Mouse (Mus musculus): ENCODE measurements around the gene Dusp23.

GRCm38 (mm10) chr1:172652040-172652662 lies 19.4 kb upstream of the Dusp23 start:
- TF ChIP-seq CTCF (IDR thresholded peaks at IDR 0.05; ENCODE audit: borderline replicate concordance, control insufficient read depth, extremely low read depth, insufficient read depth, low read length, poor library complexity) (no peak), POLR2A (IDR thresholded peaks at IDR 0.05; ENCODE audit: control insufficient read depth, extremely low read depth, insufficient read depth, low read length, poor library complexity) (no peak)

All from thymus, adult 2 months (tissue).